Mouse (Mus musculus) liver, adult 2 months (tissue): ENCODE data around the gene Dennd2a.

Source experiments
- CTCF ChIP-seq: fragments of 200-500 bp; IDR thresholded peaks from 2 replicates; pipeline ENCODE4 v1.5.1; 2011; ENCODE audit warnings: low read depth, low read length, control low read depth
- POLR2A ChIP-seq: fragments of 200-500 bp; IDR thresholded peaks from 2 replicates; pipeline ENCODE4 v1.6.1; 2011; ENCODE audit warnings: low read length, control low read depth; ENCODE audit not compliant: insufficient read depth; ENCODE audit errors: extremely low read depth

- TF ChIP-seq POLR2A (no peak), CTCF (no peak)
Observed at GRCm38 (mm10) chr6:39551981-39552636, 5.6 kb downstream of the Dennd2a start.
